Mouse (Mus musculus) liver, postnatal 0 days (tissue): ENCODE measurements around the gene Pde6c. TPM values are rescaled to one million over a fixed set of nuclear protein-coding genes. Genes with fewer than 3 reads are reported as not detected.

ENCODE experiments used
- ATAC-seq: fragments of 200-750 bp; cut with Nextera tagmentation; 2 replicates; pipeline ENCODE4 v1.8.0; 2017; ENCODE audit warnings: mild to moderate bottlenecking, moderate library complexity
- DNase-seq: peaks from one replicate; pipeline ENCODE4 v3.0.0-alpha.2; 2016
- H3K27ac ChIP-seq: fragments of 300-500 bp; sonication (generic); 2 replicates; pipeline ENCODE4 v1.5.1; 2014; ENCODE audit warnings: antibody characterized with exemption, moderate library complexity, mild to moderate bottlenecking, low read depth
- H3K27me3 ChIP-seq: fragments of 300-500 bp; sonication (generic); 2 replicates; pipeline ENCODE4 v1.6.1; 2014; ENCODE audit warnings: low read length, control low read depth, mixed read lengths; ENCODE audit not compliant: insufficient read depth
- H3K36me3 ChIP-seq: fragments of 300-500 bp; sonication (generic); replicated peaks from 2 replicates; pipeline ENCODE4 v1.6.1; 2014; ENCODE audit warnings: mild to moderate bottlenecking, control low read depth, low read length, moderate library complexity, mixed read lengths; ENCODE audit not compliant: insufficient read depth
- H3K4me1 ChIP-seq: fragments of 300-500 bp; sonication (generic); 2 replicates; pipeline ENCODE4 v1.6.1; 2014; ENCODE audit warnings: antibody characterized with exemption, mild to moderate bottlenecking, control low read depth; ENCODE audit not compliant: insufficient read depth
- H3K4me2 ChIP-seq: fragments of 300-500 bp; sonication (generic); 2 replicates; pipeline ENCODE4 v1.6.1; 2014; ENCODE audit warnings: low read depth, mild to moderate bottlenecking, low read length, moderate library complexity, mixed read lengths
- H3K4me3 ChIP-seq: fragments of 300-500 bp; sonication (generic); 2 replicates; pipeline ENCODE4 v1.5.1; 2014; ENCODE audit warnings: low read depth, low read length
- H3K9ac ChIP-seq: fragments of 300-500 bp; sonication (generic); replicated peaks from 2 replicates; pipeline ENCODE4 v1.6.1; 2014; ENCODE audit warnings: mild to moderate bottlenecking, moderate library complexity
- H3K9me3 ChIP-seq: fragments of 300-500 bp; sonication (generic); 2 replicates; pipeline ENCODE4 v1.6.1; 2016; ENCODE audit warnings: mild to moderate bottlenecking, control low read depth, low read length, mixed read lengths
- CTCF ChIP-seq: sonication (generic); IDR thresholded peaks from 2 replicates; pipeline ENCODE4 v1.5.1; 2016; ENCODE audit warnings: antibody characterized with exemption, low read depth
- EP300 ChIP-seq: IDR thresholded peaks from 2 replicates; pipeline ENCODE4 v1.6.1; 2016; ENCODE audit warnings: antibody characterized with exemption, low read depth, mild to moderate bottlenecking
- WGBS: fragments of 180-500 bp; shearing (Covaris S2); extraction: QIAGEN DNeasy Blood & Tissue Kit; methylation state at CpG from one replicate; pipeline ENCODE4 v1.1.7; 2014; ENCODE audit not compliant: insufficient replicate concordance; 5-methylcytosine and 5-hydroxymethylcytosine counted together
- polyA plus RNA-seq: library from polyadenylated mRNA; unstranded; fragments of >200 nt; fragmentation: Nextera tagmentation; extraction: Ambion mirVana; gene quantifications from 2 replicates; pipeline ENCODE4 v1.2.1, GENCODE M21; 2015

Pde6c gene
- polyA plus RNA-seq, 1 experiment from 2014 or later = 24.7 TPM

DNA sequence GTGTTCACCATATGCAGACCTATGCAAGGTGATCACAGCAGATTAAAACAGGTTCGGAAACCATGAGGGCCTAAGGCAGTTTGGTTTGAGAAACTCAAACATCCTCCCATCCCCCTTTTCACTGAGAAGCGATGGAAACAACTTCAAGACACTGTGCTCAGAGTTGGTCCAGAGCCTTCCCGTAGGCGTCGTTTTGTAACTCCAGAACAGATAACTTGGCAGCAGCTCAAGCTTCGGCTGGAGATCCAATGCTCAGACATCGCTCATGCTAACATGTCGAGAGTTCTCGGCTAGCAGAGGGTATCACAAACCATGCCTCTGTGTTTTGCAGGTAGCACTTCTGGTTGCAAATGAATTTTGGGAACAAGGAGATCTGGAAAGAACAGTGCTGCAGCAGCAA, 47.1 kb downstream of the Pde6c start:
- Histone ChIP-seq H3K9ac (no peak overlapping the region), H3K27ac (no peak overlapping the region), H3K36me3 (peaks cover 23% of the 10 kb centered on the region), H3K4me3 (no peak overlapping the region), H3K27me3 (no peaks in the 10 kb centered on the region), H3K4me2 (no peak overlapping the region), H3K9me3 (no peaks in the 10 kb centered on the region), H3K4me1 (no peaks in the 10 kb centered on the region)
- 84% methylated on average over 9 of the region's 9 CpGs for WGBS
- TF ChIP-seq EP300 = no peak
- ATAC-seq (no peak), DNase-seq (no peak)

DNA sequence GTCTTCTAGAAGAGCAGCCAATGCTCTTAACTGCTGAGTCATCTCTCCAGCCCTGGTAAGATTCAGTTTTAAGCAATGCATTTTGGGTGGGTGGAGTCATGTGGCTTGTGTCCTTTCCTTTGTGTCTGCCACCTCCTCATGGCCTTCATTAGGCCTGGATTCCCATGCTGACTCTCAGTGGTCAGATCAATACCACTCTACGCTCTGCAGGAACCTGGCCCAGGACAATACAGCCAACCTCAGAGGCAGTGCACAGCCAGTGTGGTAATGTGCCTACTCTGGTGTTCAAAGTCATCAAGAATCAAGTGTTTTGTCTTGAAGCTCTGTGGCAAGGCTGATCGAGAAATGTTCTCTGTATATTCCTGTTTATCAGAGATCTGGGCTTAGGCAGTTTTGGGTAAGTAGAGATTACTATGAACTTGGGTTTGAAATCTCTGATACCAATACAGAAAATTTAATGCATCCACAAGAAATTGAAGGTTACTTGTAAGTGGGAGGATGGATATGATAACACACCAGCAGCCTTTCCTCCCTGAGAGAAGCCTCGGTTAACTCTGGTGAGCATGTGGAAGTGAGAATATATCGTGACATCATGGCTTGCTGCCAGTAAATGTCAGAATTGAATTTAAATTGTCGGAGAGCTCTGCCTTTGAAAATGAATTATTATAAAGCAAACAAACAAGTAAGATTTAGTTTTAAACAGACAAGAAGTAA, 54.2 kb downstream of the Pde6c start:
- no peak for TF ChIP-seq EP300
- no peak for TF ChIP-seq CTCF
- Histone ChIP-seq H3K4me1 (no peaks in the 10 kb centered on the region; the same call in 1 of the 2 replicates), H3K27me3 (no peaks in the 10 kb centered on the region), H3K9me3 (no peaks in the 10 kb centered on the region), H3K9ac (no peak overlapping the region), H3K27ac (peak overlapping the region; percentile 34; the same call in 1 of the 2 replicates), H3K4me3 (no peak overlapping the region), H3K36me3 (peaks cover 9% of the 10 kb centered on the region; the same call in 1 of the 2 replicates), H3K4me2 (no peak overlapping the region)
- ATAC-seq (peak; percentile 50), DNase-seq (no peak)
- 76% methylated on average over 5 of the region's 5 CpGs for WGBS

DNA sequence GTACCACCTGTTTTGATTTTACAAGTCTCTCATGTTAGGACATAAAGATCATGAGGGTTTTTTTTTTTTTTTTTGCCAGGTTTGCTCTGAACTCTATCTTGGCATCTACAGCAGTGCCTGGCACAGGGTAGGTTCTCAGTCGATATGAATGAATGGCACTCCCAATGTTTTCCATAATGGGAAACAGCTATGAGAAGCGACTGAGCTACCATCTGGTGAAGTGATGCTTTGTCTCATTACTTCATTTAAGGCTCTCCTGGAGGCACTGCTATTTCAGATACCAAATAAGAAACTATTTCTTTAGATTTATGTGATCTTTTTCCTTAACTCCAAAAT, 54.7 kb downstream of the Pde6c start:
- H3K4me1 ChIP-seq = no peaks in the 10 kb centered on the region; the same call in 1 of the 2 replicates
- peaks cover 4% of the 10 kb centered on the region; the same call in 1 of the 2 replicates for H3K36me3 ChIP-seq
- no peak overlapping the region for H3K4me3 ChIP-seq
- DNase-seq (no peak), ATAC-seq (no peak)
- no peaks in the 10 kb centered on the region for H3K9me3 ChIP-seq
- no peak overlapping the region for H3K27ac ChIP-seq
- H3K27me3 ChIP-seq = no peaks in the 10 kb centered on the region
- 74% methylated on average over 2 of the region's 2 CpGs for WGBS
- no peak overlapping the region for H3K9ac ChIP-seq
- TF ChIP-seq EP300 = no peak
- no peak for TF ChIP-seq CTCF
- H3K4me2 ChIP-seq = no peak overlapping the region

DNA sequence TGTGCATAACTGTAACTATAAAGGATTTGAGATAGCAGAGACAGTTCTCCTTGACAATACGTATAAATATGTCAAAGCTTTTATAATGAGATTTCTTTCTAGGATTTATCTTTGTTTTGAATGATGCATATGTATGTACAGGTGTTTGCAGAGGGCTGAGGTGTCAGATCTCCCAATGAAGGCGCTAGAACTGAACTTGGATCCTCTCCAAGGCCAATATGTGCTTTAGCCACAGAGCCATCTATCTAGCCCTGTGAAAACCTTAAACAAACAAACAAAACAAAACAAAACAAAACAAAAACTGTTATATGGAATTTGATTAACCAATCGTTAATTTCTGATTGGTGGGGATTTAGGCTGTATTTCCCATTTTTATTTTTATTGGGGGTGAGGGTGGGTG, 58.0 kb downstream of the Pde6c start:
- Histone ChIP-seq H3K36me3 (peaks cover 9% of the 10 kb centered on the region), H3K4me3 (no peak overlapping the region), H3K9ac (no peak overlapping the region), H3K4me1 (no peaks in the 10 kb centered on the region; the same call in 1 of the 2 replicates), H3K9me3 (no peaks in the 10 kb centered on the region), H3K27ac (peak overlapping the region; percentile 92), H3K4me2 (no peak overlapping the region), H3K27me3 (no peaks in the 10 kb centered on the region)
- peak; percentile 57 for ATAC-seq
- TF ChIP-seq CTCF = no peak
- no peak for TF ChIP-seq EP300
- no peak for DNase-seq
- WGBS = 60% methylated on average over 3 of the region's 3 CpGs

DNA sequence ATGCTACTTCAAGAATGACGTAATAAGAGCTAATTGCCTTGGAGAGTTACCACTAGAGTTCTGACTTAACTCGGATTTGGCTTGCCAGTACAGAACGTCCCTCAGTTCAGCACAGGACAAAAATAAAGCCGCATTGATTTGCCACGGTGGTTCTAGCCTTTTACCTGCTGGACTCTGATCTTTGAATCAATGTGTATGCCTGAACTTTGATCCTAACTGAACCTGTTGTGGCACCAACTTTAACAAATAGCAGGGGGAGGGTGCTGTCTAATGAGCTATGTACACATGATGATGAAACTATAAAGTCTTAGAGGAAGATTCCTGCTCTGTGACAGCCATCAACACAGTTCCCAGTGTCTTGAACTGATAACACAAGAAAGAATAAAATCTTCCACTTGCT, 58.9 kb downstream of the Pde6c start:
- Histone ChIP-seq H3K4me2 (no peak overlapping the region), H3K9ac (no peak overlapping the region), H3K36me3 (peaks cover 9% of the 10 kb centered on the region), H3K27me3 (no peaks in the 10 kb centered on the region), H3K27ac (peak overlapping the region; percentile 95), H3K9me3 (no peaks in the 10 kb centered on the region), H3K4me1 (no peaks in the 10 kb centered on the region; the same call in 1 of the 2 replicates), H3K4me3 (no peak overlapping the region)
- ATAC-seq (peak; percentile 92), DNase-seq (peak; percentile 50)
- 65% methylated on average over 5 of the region's 5 CpGs for WGBS
- TF ChIP-seq EP300 (peak; percentile 95), CTCF (no peak)

DNA sequence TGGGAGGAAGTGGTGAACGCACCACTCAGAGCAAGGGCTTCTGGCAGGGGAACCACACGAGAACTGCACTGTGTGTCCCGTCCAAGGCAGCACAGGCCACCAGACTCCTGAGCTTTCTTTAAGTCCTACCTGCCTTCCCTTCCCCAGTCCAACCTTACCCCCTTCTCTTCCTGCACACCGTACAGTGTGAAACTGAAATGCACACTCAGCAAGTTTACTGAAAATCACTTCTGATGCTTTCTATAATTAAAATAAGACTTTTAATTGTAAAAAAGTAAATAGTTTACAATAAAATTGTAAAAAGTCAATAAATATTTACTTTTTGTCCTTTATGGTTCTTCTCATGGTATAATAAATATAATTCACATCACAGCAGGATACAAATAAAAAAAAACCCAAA, 62.7 kb downstream of the Pde6c start:
- DNase-seq = no peak
- Histone ChIP-seq H3K4me1 (no peaks in the 10 kb centered on the region), H3K27ac (no peak overlapping the region), H3K27me3 (no peaks in the 10 kb centered on the region), H3K4me2 (no peak overlapping the region), H3K9me3 (no peaks in the 10 kb centered on the region), H3K9ac (no peak overlapping the region), H3K4me3 (no peak overlapping the region), H3K36me3 (peaks cover 9% of the 10 kb centered on the region)
- 89% methylated on average over 4 of the region's 4 CpGs for WGBS
- no peak for TF ChIP-seq EP300
- no peak for TF ChIP-seq CTCF
- ATAC-seq = no peak

DNA sequence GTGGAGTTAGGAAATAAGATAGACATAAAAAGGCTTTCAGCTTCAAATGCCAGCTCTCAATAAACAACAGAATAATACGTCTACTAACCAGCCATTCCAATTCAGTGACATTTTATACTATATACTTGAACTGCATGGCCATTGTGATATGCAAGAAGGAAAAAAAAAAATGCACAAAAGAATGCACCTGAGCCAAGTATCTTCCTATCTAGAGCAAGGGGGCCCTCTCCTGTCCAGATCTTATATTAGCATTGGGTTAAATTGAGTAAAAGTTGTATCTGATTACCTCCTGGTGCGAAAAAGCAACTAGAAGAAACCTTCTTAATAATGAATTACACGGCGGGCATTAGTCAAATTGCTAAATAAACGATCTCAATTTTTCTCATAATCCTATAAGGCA, 66.2 kb downstream of the Pde6c start:
- WGBS = 73% methylated on average over 5 of the region's 5 CpGs
- H3K4me2 ChIP-seq = no peak overlapping the region
- no peak overlapping the region for H3K4me3 ChIP-seq
- TF ChIP-seq CTCF (peak; percentile 63), EP300 (no peak)
- H3K9ac ChIP-seq = no peak overlapping the region
- no peak overlapping the region for H3K27ac ChIP-seq
- DNase-seq = no peak
- no peaks in the 10 kb centered on the region for H3K9me3 ChIP-seq
- H3K4me1 ChIP-seq = no peaks in the 10 kb centered on the region
- peaks cover 19% of the 10 kb centered on the region for H3K36me3 ChIP-seq
- H3K27me3 ChIP-seq = no peaks in the 10 kb centered on the region
- ATAC-seq = no peak
